In genomic region chr7:64634482-64634881, GRCm38 (mm10) we compare ENCODE assay signal across 16 mouse cellular contexts.
DNase-seq lines count a peak whose midpoint lies in the region; ATAC-seq and TF ChIP-seq lines count a peak whose summit lies in the region.
"Had no signal": no experiment of that assay in that cellular context is flagged by ENCODE, and none has a peak within 500 bp of the region (broad histone marks: within the 10 kb centered on the region; RNA-seq: fewer than 3 reads in every experiment).

No protein-coding gene starts in this region.

- TF ChIP-seq POLR2A in heart, adult 2 months (IDR thresholded peaks at IDR 0.05; ENCODE audit: insufficient read depth, low read depth, low read length) = no peak

- no peaks in the 10 kb centered on the region for H3K36me3 ChIP-seq in neural tube, embryonic 11.5 days (ENCODE audit: control insufficient read depth, insufficient read depth, low read length)
- no peaks in the 10 kb centered on the region for H3K36me3 ChIP-seq in forebrain, embryonic 16.5 days (ENCODE audit: control insufficient read depth, insufficient read depth)
- H3K36me3 ChIP-seq in midbrain, embryonic 11.5 days (ENCODE audit: control insufficient read depth, insufficient read depth, low read length) = no peaks in the 10 kb centered on the region
- H3K36me3 ChIP-seq in neural tube, embryonic 15.5 days = no peaks in the 10 kb centered on the region; the same call in 1 of the 2 replicates
- no peaks in the 10 kb centered on the region for H3K36me3 ChIP-seq in heart, adult 2 months (ENCODE audit: control insufficient read depth, insufficient read depth, low read length)
- H3K36me3 ChIP-seq: embryonic facial prominence, embryonic 15.5 days had no signal

- no peaks in the 10 kb centered on the region for H3K9me3 ChIP-seq in neural tube, embryonic 11.5 days (ENCODE audit: control insufficient read depth, low read length)
- no peaks in the 10 kb centered on the region for H3K9me3 ChIP-seq in forebrain, embryonic 16.5 days (ENCODE audit: control insufficient read depth, low read length)
- no peaks in the 10 kb centered on the region for H3K9me3 ChIP-seq in midbrain, embryonic 11.5 days (ENCODE audit: control insufficient read depth, low read length)
- H3K9me3 ChIP-seq in neural tube, embryonic 15.5 days (replicated peaks) = no peaks in the 10 kb centered on the region
- H3K9me3 ChIP-seq: embryonic facial prominence, embryonic 15.5 days had no signal

- ATAC-seq in neural tube, embryonic 11.5 days (ENCODE audit: insufficient read depth, low FRiP score, low TSS enrichment) = peak; percentile 68
- peak; percentile 47; the same call in 1 of the 2 replicates for ATAC-seq in forebrain, embryonic 16.5 days
- ATAC-seq in midbrain, embryonic 11.5 days (ENCODE audit: low FRiP score) = peak; percentile 74
- ATAC-seq in neural tube, embryonic 15.5 days (ENCODE audit: low FRiP score) = no peak
- ATAC-seq: inflammation-experienced regulatory T-cells, adult 6 months; liver, postnatal 0 days had no signal

- no peak overlapping the region for H3K4me3 ChIP-seq in neural tube, embryonic 11.5 days (ENCODE audit: low read depth, low read length)
- H3K4me3 ChIP-seq in forebrain, embryonic 16.5 days (replicated peaks; ENCODE audit: low read length) = no peak overlapping the region
- H3K4me3 ChIP-seq in midbrain, embryonic 11.5 days (ENCODE audit: low read depth, low read length) = no peak overlapping the region
- no peak overlapping the region for H3K4me3 ChIP-seq in neural tube, embryonic 15.5 days (replicated peaks)
- no peak overlapping the region for H3K4me3 ChIP-seq in heart, adult 2 months
- H3K4me3 ChIP-seq: embryonic facial prominence, embryonic 15.5 days had no signal

- H3K4me2 ChIP-seq in neural tube, embryonic 11.5 days (ENCODE audit: low read depth) = no peak overlapping the region
- H3K4me2 ChIP-seq in forebrain, embryonic 16.5 days (ENCODE audit: low read length) = no peak overlapping the region
- no peak overlapping the region for H3K4me2 ChIP-seq in midbrain, embryonic 11.5 days
- H3K4me2 ChIP-seq in neural tube, embryonic 15.5 days = no peak overlapping the region
- H3K4me2 ChIP-seq: embryonic facial prominence, embryonic 15.5 days had no signal

- peaks cover 35% of the 10 kb centered on the region for H3K4me1 ChIP-seq in neural tube, embryonic 11.5 days (ENCODE audit: control insufficient read depth, insufficient read depth, low read length)
- H3K4me1 ChIP-seq in forebrain, embryonic 16.5 days (replicated peaks; ENCODE audit: control insufficient read depth, insufficient read depth, low read length) = peaks cover 12% of the 10 kb centered on the region
- peaks cover 36% of the 10 kb centered on the region for H3K4me1 ChIP-seq in midbrain, embryonic 11.5 days (ENCODE audit: control insufficient read depth, insufficient read depth, low read length)
- peaks cover 37% of the 10 kb centered on the region for H3K4me1 ChIP-seq in neural tube, embryonic 15.5 days
- no peaks in the 10 kb centered on the region for H3K4me1 ChIP-seq in heart, adult 2 months (ENCODE audit: control insufficient read depth, insufficient read depth, low read length)

- no peaks in the 10 kb centered on the region for H3K79me2 ChIP-seq in heart, adult 2 months (replicated peaks; ENCODE audit: control insufficient read depth, insufficient read depth, low read length)

- TF ChIP-seq CTCF in heart, adult 2 months (IDR thresholded peaks at IDR 0.05) = no peak

- no peak for TF ChIP-seq EP300 in heart, adult 2 months (IDR thresholded peaks at IDR 0.05; ENCODE audit: insufficient read depth, low read depth, low read length)

- peak overlapping the region; percentile 60; the same call in 1 of the 2 replicates for H3K27ac ChIP-seq in neural tube, embryonic 11.5 days (ENCODE audit: low read depth, low read length)
- H3K27ac ChIP-seq in forebrain, embryonic 16.5 days (ENCODE audit: low read length) = no peak overlapping the region
- H3K27ac ChIP-seq in midbrain, embryonic 11.5 days (ENCODE audit: low read depth, low read length) = 0 out of 2 replicates have a peak overlapping the region, but pooled peaks have one; percentile 26
- H3K27ac ChIP-seq in neural tube, embryonic 15.5 days (replicated peaks) = 0 out of 2 replicates have a peak overlapping the region, but pooled peaks have one; percentile 19
- H3K27ac ChIP-seq in heart, adult 2 months = no peak overlapping the region
- H3K27ac ChIP-seq: embryonic facial prominence, embryonic 15.5 days; macrophage had no signal

- no peak overlapping the region for H3K9ac ChIP-seq in neural tube, embryonic 11.5 days (ENCODE audit: low read length)
- no peak overlapping the region for H3K9ac ChIP-seq in forebrain, embryonic 16.5 days (replicated peaks; ENCODE audit: low read depth, low read length)
- H3K9ac ChIP-seq in midbrain, embryonic 11.5 days (ENCODE audit: low read length) = no peak overlapping the region
- no peak overlapping the region for H3K9ac ChIP-seq in neural tube, embryonic 15.5 days (replicated peaks)
- no peak overlapping the region for H3K9ac ChIP-seq in heart, adult 2 months (ENCODE audit: low read depth, low read length)
- H3K9ac ChIP-seq: embryonic facial prominence, embryonic 15.5 days; liver, postnatal 0 days had no signal

- intact Hi-C loops in heart, adult 2 months (cut with DNase I) = no loop called here

- no peaks in the 10 kb centered on the region for H3K27me3 ChIP-seq in neural tube, embryonic 11.5 days (ENCODE audit: control insufficient read depth, insufficient read depth, low read length)
- no peaks in the 10 kb centered on the region for H3K27me3 ChIP-seq in forebrain, embryonic 16.5 days (replicated peaks; ENCODE audit: control insufficient read depth, insufficient read depth, low read length)
- no peaks in the 10 kb centered on the region for H3K27me3 ChIP-seq in midbrain, embryonic 11.5 days (ENCODE audit: control insufficient read depth, insufficient read depth, low read length)
- H3K27me3 ChIP-seq in neural tube, embryonic 15.5 days (replicated peaks) = no peaks in the 10 kb centered on the region
- H3K27me3 ChIP-seq in heart, adult 2 months (ENCODE audit: control insufficient read depth, insufficient read depth, low read length) = no peaks in the 10 kb centered on the region
- H3K27me3 ChIP-seq: embryonic facial prominence, embryonic 15.5 days had no signal

- peak; percentile 35 for DNase-seq in neural tube, embryonic 11.5 days (ENCODE audit: low spot score)
- no peak for DNase-seq in neural tube, embryonic 10.5 days (ENCODE audit: extremely low spot score, low spot score)
- DNase-seq in midbrain, embryonic 11.5 days (ENCODE audit: low spot score, missing footprints) = peak; percentile 85
- no peak for DNase-seq in frontal cortex, adult 2 months (ENCODE audit: extremely low spot score in 1 of 2, low spot score in 1 of 2)
- DNase-seq in frontal cortex, postnatal 10 days (ENCODE audit: low spot score in 2 of 2) = no peak
- DNase-seq in heart, adult 2 months = no peak
- DNase-seq: adrenal gland, postnatal 10 days; gastrocnemius, postnatal 36 days; liver, postnatal 0 days; spleen, adult 18-20 months; thymus, postnatal 36 days had no signal

Comparison
In these comparisons a context has a peak if more than half of its experiments do, and no peak if none do; other contexts are left out.
1. DNase-seq: peak in neural tube, embryonic 11.5 days (single experiment) and midbrain, embryonic 11.5 days (single experiment); none in neural tube, embryonic 10.5 days (single experiment), frontal cortex, adult 2 months (0 of 2), frontal cortex, postnatal 10 days (0 of 2) and heart, adult 2 months (0 of 2).
2. H3K27ac ChIP-seq: peak in neural tube, embryonic 11.5 days (single experiment), midbrain, embryonic 11.5 days (single experiment) and neural tube, embryonic 15.5 days (single experiment); none in forebrain, embryonic 16.5 days (single experiment) and heart, adult 2 months (single experiment).